Mouse (Mus musculus): ENCODE measurements at regions not wholly inside any gene's neighbourhood (a gene's known extent, or its start where the extent isn't known, plus 50 kb on each side); places are given as distances from the start of the nearest gene placed in this dataset.
A peak's percentile ranks its signal among the peaks of the same experiment; 100 is the strongest.

- Histone ChIP-seq H3K4me3 (no peak overlapping the region), H3K27me3 (no peaks in the 10 kb centered on the region), H3K9me3 (no peaks in the 10 kb centered on the region), H3K9ac (no peak overlapping the region), H3K4me2 (no peak overlapping the region), H3K36me3 (no peaks in the 10 kb centered on the region), H3K4me1 (peaks cover 39% of the 10 kb centered on the region), H3K27ac (0 out of 2 replicates have a peak overlapping the region, but pooled peaks have one; percentile 3)
- ATAC-seq (ENCODE audit: insufficient number of reproducible peaks, insufficient read depth, low FRiP score, low TSS enrichment, low read depth): no peak
- WGBS: 40% methylated on average over 3 of the region's 3 CpGs
Observed at GRCm38 (mm10) chr7:67444523-67444942, 71.9 kb upstream of the Mef2a start.

- no peak for ATAC-seq (ENCODE audit: insufficient number of reproducible peaks, insufficient read depth, low FRiP score, low TSS enrichment, low read depth)
- H3K4me2 ChIP-seq: peak overlapping the region; percentile 44
- peak overlapping the region; percentile 44 for H3K9ac ChIP-seq
- no peak overlapping the region; the same call in 1 of the 2 replicates for H3K27ac ChIP-seq
- H3K36me3 ChIP-seq: no peaks in the 10 kb centered on the region
- no peaks in the 10 kb centered on the region for H3K9me3 ChIP-seq
- 76% methylated on average over 3 of the region's 3 CpGs for WGBS
- peaks cover 39% of the 10 kb centered on the region for H3K4me1 ChIP-seq
- no peaks in the 10 kb centered on the region for H3K27me3 ChIP-seq
- H3K4me3 ChIP-seq: no peak overlapping the region
Observed at GRCm38 (mm10) chr7:67443666-67444065, 71.0 kb upstream of the Mef2a start.

GRCm38 (mm10) chr7:67443001-67443555 lies 70.4 kb upstream of the Mef2a start:
- Histone ChIP-seq H3K27me3 (no peaks in the 10 kb centered on the region), H3K9ac (peak overlapping the region; percentile 44), H3K27ac (peak overlapping the region; percentile 82), H3K9me3 (no peaks in the 10 kb centered on the region), H3K4me3 (0 out of 2 replicates have a peak overlapping the region, but pooled peaks have one; percentile 1), H3K36me3 (no peaks in the 10 kb centered on the region), H3K4me1 (peaks cover 39% of the 10 kb centered on the region), H3K4me2 (peak overlapping the region; percentile 44)
- ATAC-seq (ENCODE audit: insufficient number of reproducible peaks, insufficient read depth, low FRiP score, low TSS enrichment, low read depth): peak; percentile 48; the same call in 1 of the 2 replicates
- 30% methylated on average over 12 of the region's 12 CpGs for WGBS

- Histone ChIP-seq H3K4me1 (peaks cover 39% of the 10 kb centered on the region), H3K4me2 (no peak overlapping the region), H3K27ac (0 out of 2 replicates have a peak overlapping the region, but pooled peaks have one; percentile 82), H3K27me3 (no peaks in the 10 kb centered on the region), H3K4me3 (no peak overlapping the region), H3K36me3 (no peaks in the 10 kb centered on the region), H3K9me3 (no peaks in the 10 kb centered on the region), H3K9ac (no peak overlapping the region)
- ATAC-seq (ENCODE audit: insufficient number of reproducible peaks, insufficient read depth, low FRiP score, low TSS enrichment, low read depth): no peak
- 47% methylated on average over 7 of the region's 7 CpGs for WGBS
Observed at GRCm38 (mm10) chr7:67442284-67442683, 69.6 kb upstream of the Mef2a start.

GRCm38 (mm10) chr7:67440806-67441205 lies 68.1 kb upstream of the Mef2a start:
- 91% methylated on average over 8 of the region's 8 CpGs for WGBS
- no peak overlapping the region for H3K27ac ChIP-seq
- no peak overlapping the region for H3K9ac ChIP-seq
- H3K36me3 ChIP-seq: no peaks in the 10 kb centered on the region
- no peaks in the 10 kb centered on the region for H3K27me3 ChIP-seq
- H3K4me3 ChIP-seq: no peak overlapping the region
- H3K4me1 ChIP-seq: peaks cover 42% of the 10 kb centered on the region
- H3K4me2 ChIP-seq: no peak overlapping the region
- H3K9me3 ChIP-seq: no peaks in the 10 kb centered on the region
- no peak for ATAC-seq (ENCODE audit: insufficient number of reproducible peaks, insufficient read depth, low FRiP score, low TSS enrichment, low read depth)

- ATAC-seq (ENCODE audit: insufficient number of reproducible peaks, insufficient read depth, low FRiP score, low TSS enrichment, low read depth): no peak
- Histone ChIP-seq H3K4me2 (no peak overlapping the region), H3K4me1 (peaks cover 15% of the 10 kb centered on the region), H3K9ac (no peak overlapping the region), H3K27me3 (no peaks in the 10 kb centered on the region), H3K4me3 (no peak overlapping the region), H3K27ac (no peak overlapping the region), H3K9me3 (no peaks in the 10 kb centered on the region), H3K36me3 (no peaks in the 10 kb centered on the region)
- 63% methylated on average over 8 of the region's 8 CpGs for WGBS
Observed at GRCm38 (mm10) chr7:67437216-67438006, 64.8 kb upstream of the Mef2a start.

GRCm38 (mm10) chr7:67435643-67436339 lies 63.1 kb upstream of the Mef2a start:
- Histone ChIP-seq H3K4me3 (no peak overlapping the region), H3K4me1 (peaks cover 12% of the 10 kb centered on the region), H3K27ac (peak overlapping the region; percentile 7; the same call in 1 of the 2 replicates), H3K9me3 (no peaks in the 10 kb centered on the region), H3K4me2 (no peak overlapping the region), H3K9ac (no peak overlapping the region), H3K36me3 (no peaks in the 10 kb centered on the region), H3K27me3 (no peaks in the 10 kb centered on the region)
- 66% methylated on average over 11 of the region's 11 CpGs for WGBS
- ATAC-seq (ENCODE audit: insufficient number of reproducible peaks, insufficient read depth, low FRiP score, low TSS enrichment, low read depth): peak; percentile 53; the same call in 1 of the 2 replicates

GRCm38 (mm10) chr7:67430987-67431386 lies 58.3 kb upstream of the Mef2a start:
- ATAC-seq (ENCODE audit: insufficient number of reproducible peaks, insufficient read depth, low FRiP score, low TSS enrichment, low read depth): no peak
- 59% methylated on average over 7 of the region's 7 CpGs for WGBS
- no peaks in the 10 kb centered on the region for H3K27me3 ChIP-seq
- H3K9me3 ChIP-seq: no peaks in the 10 kb centered on the region
- H3K9ac ChIP-seq: no peak overlapping the region
- peaks cover 8% of the 10 kb centered on the region for H3K4me1 ChIP-seq
- H3K4me3 ChIP-seq: no peak overlapping the region
- no peaks in the 10 kb centered on the region for H3K36me3 ChIP-seq
- H3K4me2 ChIP-seq: no peak overlapping the region
- H3K27ac ChIP-seq: no peak overlapping the region

- no peak overlapping the region for H3K4me3 ChIP-seq
- H3K4me2 ChIP-seq: no peak overlapping the region
- no peak overlapping the region for H3K9ac ChIP-seq
- H3K27ac ChIP-seq: no peak overlapping the region
- ATAC-seq (ENCODE audit: insufficient number of reproducible peaks, insufficient read depth, low FRiP score, low TSS enrichment, low read depth): no peak
- H3K27me3 ChIP-seq: no peaks in the 10 kb centered on the region
- H3K36me3 ChIP-seq: no peaks in the 10 kb centered on the region
- 77% methylated on average over 4 of the region's 4 CpGs for WGBS
- no peaks in the 10 kb centered on the region for H3K4me1 ChIP-seq
- H3K9me3 ChIP-seq: no peaks in the 10 kb centered on the region
Observed at GRCm38 (mm10) chr7:67430041-67430440, 57.4 kb upstream of the Mef2a start.

GRCm38 (mm10) chr7:67429008-67429873 lies 56.6 kb upstream of the Mef2a start:
- Histone ChIP-seq H3K9me3 (no peaks in the 10 kb centered on the region), H3K4me3 (no peak overlapping the region), H3K27ac (no peak overlapping the region), H3K9ac (no peak overlapping the region), H3K27me3 (no peaks in the 10 kb centered on the region), H3K4me1 (no peaks in the 10 kb centered on the region), H3K36me3 (no peaks in the 10 kb centered on the region), H3K4me2 (no peak overlapping the region)
- no peak for ATAC-seq (ENCODE audit: insufficient number of reproducible peaks, insufficient read depth, low FRiP score, low TSS enrichment, low read depth)
- WGBS: 93% methylated on average over 28 of the region's 28 CpGs

- Histone ChIP-seq H3K9ac (no peak overlapping the region), H3K4me2 (no peak overlapping the region), H3K27ac (no peak overlapping the region), H3K4me1 (no peaks in the 10 kb centered on the region), H3K27me3 (no peaks in the 10 kb centered on the region), H3K4me3 (no peak overlapping the region), H3K36me3 (no peaks in the 10 kb centered on the region), H3K9me3 (no peaks in the 10 kb centered on the region)
- 89% methylated on average over 3 of the region's 3 CpGs for WGBS
- ATAC-seq (ENCODE audit: insufficient number of reproducible peaks, insufficient read depth, low FRiP score, low TSS enrichment, low read depth): no peak
Observed at GRCm38 (mm10) chr7:67428388-67428787, 55.7 kb upstream of the Mef2a start.
